Mouse (Mus musculus) thymus, postnatal 10 days (tissue): ENCODE results near the gene Wdr77.
"Not testable (repeated sequence)": the region's sequence is repeated elsewhere in the genome, so short reads cannot be mapped to it uniquely, and the experiment has no call there.

Source experiments
- DNase-seq, 2 experiments: peaks; one replicate each; pipeline ENCODE4 v3.0.0; 2021; ENCODE audit warnings: low spot score in 2 of 2

The Wdr77 gene

GRCm38 (mm10) chr3:105958974-105959580 lies at the start of gene Wdr77:
Gene Wdr77, plus strand, starts transcription at chr3:105959369.
- peak; percentile 94 to 97 for DNase-seq

- peak in 1 of 2 experiments; percentile 31 for DNase-seq
Measured at GRCm38 (mm10) chr3:105910519-105911190, 48.5 kb upstream of the Wdr77 start.

GRCm38 (mm10) chr3:105912097-105912880 lies 46.9 kb upstream of the Wdr77 start:
- DNase-seq: no peak

GRCm38 (mm10) chr3:105913839-105914681 lies 45.1 kb upstream of the Wdr77 start:
- DNase-seq: no peak

GRCm38 (mm10) chr3:105915281-105915680 lies 43.9 kb upstream of the Wdr77 start:
- DNase-seq: no peak

GRCm38 (mm10) chr3:105916455-105916854 lies 42.7 kb upstream of the Wdr77 start:
- not testable (repeated sequence) for DNase-seq

GRCm38 (mm10) chr3:105917656-105918354 lies 41.4 kb upstream of the Wdr77 start:
- no peak for DNase-seq

GRCm38 (mm10) chr3:105918355-105918745 lies 40.8 kb upstream of the Wdr77 start:
- no peak for DNase-seq

GRCm38 (mm10) chr3:105920743-105921142 lies 38.4 kb upstream of the Wdr77 start:
- not testable (repeated sequence) for DNase-seq

- DNase-seq: no peak
Measured at GRCm38 (mm10) chr3:105921959-105922358, 37.2 kb upstream of the Wdr77 start.

GRCm38 (mm10) chr3:105924616-105925015 lies 34.6 kb upstream of the Wdr77 start:
- no peak for DNase-seq

GRCm38 (mm10) chr3:105927561-105928194 lies 31.5 kb upstream of the Wdr77 start:
- no peak for DNase-seq

GRCm38 (mm10) chr3:105928195-105928569 lies 31.0 kb upstream of the Wdr77 start:
- no peak for DNase-seq

GRCm38 (mm10) chr3:105928781-105929180 lies 30.4 kb upstream of the Wdr77 start:
- DNase-seq: no peak

GRCm38 (mm10) chr3:105929821-105930220 lies 29.3 kb upstream of the Wdr77 start:
- DNase-seq: peak in 1 of 2 experiments; percentile 16

GRCm38 (mm10) chr3:105931095-105931494 lies 28.1 kb upstream of the Wdr77 start:
- DNase-seq: no peak

- no peak for DNase-seq
Measured at GRCm38 (mm10) chr3:105932240-105933071, 26.7 kb upstream of the Wdr77 start, which contains the start of gene I830077J02Rik. Gene I830077J02Rik, minus strand, starts transcription at chr3:105932664.

GRCm38 (mm10) chr3:105933926-105934325 lies 25.2 kb upstream of the Wdr77 start:
- DNase-seq: no peak

GRCm38 (mm10) chr3:105935033-105935432 lies 24.1 kb upstream of the Wdr77 start:
- no peak for DNase-seq

- no peak for DNase-seq
Measured at GRCm38 (mm10) chr3:105936111-105936510, 23.1 kb upstream of the Wdr77 start.
